Mouse (Mus musculus) layer of hippocampus, adult 8-10 months (tissue): Measurements from ENCODE around the gene Gm21394. TPM values are rescaled to one million over a fixed set of nuclear protein-coding genes. Genes with fewer than 3 reads are reported as not detected.
"Not testable (repeated sequence)": the region's sequence is repeated elsewhere in the genome, so short reads cannot be mapped to it uniquely, and the experiment has no call there.

Experiments
- DNase-seq, 2 experiments: peaks; one replicate each; pipeline ENCODE4 v3.0.0; 2022; ENCODE audit warnings: low spot score in 2 of 2
- total RNA-seq, 4 experiments: library from RNA; stranded (reverse); gene quantifications; 2 replicates each; pipeline ENCODE4 v1.2.4; 2022

Gm21394 gene
- total RNA-seq = not detected

DNA sequence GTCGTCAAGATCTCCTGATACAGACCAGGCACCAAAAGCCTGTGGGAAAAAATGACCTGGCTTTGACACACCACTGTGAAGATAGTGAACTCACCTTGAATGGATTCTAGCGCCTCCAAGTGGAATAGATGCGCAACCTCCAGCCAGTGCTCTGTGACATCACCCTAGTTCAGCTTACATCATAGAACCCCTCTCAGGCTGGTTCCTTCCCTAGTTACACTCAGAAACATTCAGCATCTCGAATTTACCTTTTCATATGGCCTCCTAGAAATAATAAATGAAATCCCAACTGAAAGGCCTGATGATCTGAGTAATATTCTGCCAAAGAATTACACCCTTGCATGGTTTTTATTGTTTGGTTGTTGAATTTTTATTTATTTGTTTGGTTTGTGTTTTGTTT, at the start of gene Gm21394:
TSS of gene Gm21394 (minus strand) at position 101 of the 400 bp plus-strand sequence.
- DNase-seq = not testable (repeated sequence)

Other genes starting within 250 kb of the Gm21394 start
- not detected for gene Gm21409, start 181.8 kb upstream of the Gm21394 start, total RNA-seq